Mouse (Mus musculus) adrenal gland, adult (tissue): ENCODE data around the gene Ovol3.
A peak's percentile ranks its signal among the peaks of the same experiment; 100 is the strongest.

ENCODE experiments used
- DNase-seq, 2 experiments: peaks; one replicate each; pipeline ENCODE4 v3.0.0; 2022 to 2023; ENCODE audit warnings: low spot score in 1 of 2; ENCODE audit not compliant: inconsistent age in 2 of 2

Ovol3 gene

DNA sequence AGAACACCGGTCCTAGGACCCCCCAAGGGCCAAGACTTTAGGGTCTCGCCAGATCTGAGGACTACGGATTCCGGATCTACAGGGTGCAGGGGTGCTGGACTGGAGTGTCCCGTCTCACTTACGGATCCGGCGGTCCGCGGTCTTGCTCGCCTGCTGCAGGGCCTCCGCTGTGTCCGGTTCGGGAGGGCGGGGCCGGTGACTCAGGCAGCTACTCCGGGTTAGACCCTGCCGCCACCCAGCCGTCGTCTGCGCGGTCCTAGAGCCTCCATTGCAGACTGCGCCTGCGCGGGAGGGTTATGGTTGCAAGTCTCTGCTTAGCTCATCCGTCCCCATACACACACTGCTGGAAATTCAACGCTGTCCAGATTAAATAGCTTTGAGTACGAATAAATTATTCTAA is 40.6 kb downstream of the Ovol3 start:
- peak; percentile 97 to 98 for DNase-seq

DNA sequence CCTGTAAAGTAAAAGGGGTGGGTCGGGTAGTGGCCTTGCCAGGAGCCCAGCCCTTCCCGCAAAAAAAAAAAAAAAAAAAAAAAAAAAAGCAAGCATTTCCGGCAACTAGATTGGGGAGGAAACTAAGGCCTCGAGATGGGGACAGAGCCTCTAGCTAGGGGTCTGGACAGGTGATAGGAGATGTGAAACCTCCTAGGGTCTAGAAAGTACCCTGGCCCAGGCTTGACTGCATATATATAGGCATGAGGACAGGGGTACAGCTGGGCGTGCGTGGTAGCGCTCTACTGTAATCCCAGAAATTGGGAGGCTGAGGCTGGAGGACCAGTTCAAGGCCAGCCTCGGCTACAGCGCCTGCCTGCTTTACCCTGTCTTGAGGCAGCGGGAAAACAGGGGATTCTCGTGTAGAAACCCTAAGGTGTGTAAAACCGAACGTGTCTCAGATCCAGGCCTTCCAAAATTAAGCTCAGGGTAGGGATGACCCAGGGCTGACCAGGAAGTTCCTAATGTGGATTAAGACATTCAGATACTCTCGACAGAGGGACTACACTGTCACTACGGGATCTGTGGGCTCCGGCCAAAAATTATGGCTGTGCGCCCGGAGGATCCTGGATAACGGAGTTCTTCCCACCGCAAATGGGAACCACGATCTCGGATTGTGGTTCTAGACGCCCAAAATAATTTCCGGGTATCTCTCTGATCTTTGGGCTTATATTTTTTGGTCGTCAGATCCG is 41.3 kb downstream of the Ovol3 start:
- DNase-seq, result peak; percentile 56 to 87

DNA sequence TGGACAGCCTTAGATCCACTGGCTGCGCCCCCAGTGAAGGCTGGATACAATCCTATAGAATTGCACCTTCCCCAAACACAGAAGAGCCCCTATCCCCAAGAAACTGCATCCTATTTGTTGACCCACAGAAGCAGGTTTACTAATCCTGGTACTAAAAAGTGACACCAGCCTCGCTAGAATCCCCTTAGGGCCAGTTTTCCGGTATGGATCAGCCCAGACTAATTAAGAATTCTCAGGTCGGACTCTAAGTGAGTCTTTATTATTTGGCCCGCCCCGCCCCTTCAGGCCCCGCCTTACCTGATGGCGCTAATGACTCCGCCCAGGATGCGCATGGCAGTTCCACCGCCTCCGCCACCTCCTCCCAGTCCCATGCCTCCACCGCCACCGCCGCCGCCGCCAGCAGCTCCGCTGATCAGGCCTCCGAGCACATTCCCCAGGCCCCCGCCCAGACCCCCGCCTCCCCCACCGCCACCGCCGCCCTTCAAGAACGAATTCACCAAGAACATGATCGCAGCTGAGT is 41.9 kb downstream of the Ovol3 start:
- peak; percentile 88 to 94 for DNase-seq

DNA sequence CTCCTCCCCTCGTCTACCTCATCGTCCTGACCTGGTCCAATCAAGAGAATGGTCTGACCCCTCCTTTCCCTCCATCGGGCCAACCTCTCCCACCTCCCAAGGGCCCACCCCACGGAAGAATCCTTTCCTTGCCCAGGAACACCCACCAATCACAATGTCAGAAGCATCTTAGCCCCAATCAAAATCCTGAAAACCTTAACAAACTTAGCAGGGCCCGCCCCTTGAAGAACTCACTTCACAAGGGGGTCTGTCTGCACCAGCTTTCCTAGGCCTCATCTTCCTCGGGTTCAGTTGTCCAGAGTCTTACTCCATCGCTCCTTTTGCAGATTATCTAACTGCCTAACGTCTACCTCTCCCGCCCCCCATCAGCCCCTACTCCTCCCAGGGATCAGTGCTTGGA is 42.5 kb downstream of the Ovol3 start:
- DNase-seq, result no peak

DNA sequence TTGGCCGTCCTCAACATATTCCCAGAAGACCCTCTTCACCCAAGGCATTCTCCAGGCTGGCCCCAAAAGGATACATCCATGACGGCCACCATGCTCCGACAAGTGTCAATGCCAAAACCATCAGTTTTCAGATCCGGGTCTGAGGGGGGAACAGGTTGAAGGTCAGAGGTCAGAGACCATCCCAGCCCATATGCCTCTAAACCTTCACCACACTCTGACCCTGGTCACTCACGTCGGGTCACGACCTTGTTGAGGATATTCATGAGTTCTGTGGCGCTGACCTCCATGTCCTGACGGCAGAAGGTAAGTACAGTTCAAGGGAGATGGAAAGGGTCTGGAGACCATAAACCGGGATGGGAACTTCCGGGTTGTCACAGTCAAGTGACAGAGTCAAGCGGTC is 43.4 kb downstream of the Ovol3 start:
- no peak for DNase-seq

DNA sequence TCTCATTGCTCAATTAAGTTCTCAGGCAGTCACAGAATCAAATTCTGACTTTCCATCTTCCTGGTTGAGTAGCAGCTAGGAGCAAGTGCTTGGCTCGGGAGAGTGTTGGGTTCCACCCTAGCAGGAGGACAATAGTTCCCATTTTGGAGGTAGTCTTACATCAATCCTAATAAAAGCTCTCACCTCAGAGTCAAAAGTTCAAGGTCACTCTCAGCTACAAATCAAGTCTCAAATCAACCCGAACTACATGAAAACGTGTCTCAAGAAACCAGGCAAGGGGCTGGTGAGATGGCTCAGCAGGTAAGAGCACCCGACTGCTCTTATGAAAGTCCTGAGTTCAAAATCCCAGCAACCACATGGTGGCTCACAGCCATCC is 46.4 kb downstream of the Ovol3 start:
- DNase-seq, result no peak

DNA sequence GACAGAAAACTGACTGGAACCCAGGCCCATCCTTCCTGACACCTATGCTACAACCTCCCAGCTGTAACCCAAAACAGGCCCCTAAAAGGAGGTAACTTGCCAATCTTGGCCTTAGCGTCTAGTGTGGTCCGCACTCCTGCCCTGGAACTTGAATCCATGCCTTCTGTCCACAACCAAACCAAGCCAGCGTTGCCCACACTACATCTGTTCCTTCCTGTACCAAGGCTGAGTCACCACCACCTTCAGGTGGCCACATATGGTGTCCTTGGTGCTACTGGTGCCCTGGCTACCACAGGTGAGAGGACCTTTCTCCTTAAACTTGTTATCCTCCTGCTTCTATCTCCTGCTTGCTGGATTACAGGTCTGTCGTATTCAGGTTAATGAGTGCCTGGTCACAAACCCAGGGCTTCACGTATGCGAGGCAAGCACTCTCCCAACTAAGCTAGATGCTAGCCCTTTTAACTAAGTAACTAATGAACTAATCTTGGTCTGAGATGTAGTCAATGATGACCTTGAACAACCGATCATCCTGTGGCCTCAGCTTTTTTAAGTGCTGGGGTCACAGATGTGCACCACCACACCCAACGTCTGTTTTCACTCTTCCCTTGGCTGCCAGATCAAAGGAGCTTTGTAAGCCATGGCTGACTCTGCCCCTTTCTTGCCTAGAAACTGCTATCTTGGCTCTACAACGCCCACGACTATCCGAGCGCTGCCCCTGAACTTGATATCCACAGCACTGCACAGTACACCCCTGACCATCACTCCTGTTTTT is 47.0 kb downstream of the Ovol3 start:
- DNase-seq, result no peak

DNA sequence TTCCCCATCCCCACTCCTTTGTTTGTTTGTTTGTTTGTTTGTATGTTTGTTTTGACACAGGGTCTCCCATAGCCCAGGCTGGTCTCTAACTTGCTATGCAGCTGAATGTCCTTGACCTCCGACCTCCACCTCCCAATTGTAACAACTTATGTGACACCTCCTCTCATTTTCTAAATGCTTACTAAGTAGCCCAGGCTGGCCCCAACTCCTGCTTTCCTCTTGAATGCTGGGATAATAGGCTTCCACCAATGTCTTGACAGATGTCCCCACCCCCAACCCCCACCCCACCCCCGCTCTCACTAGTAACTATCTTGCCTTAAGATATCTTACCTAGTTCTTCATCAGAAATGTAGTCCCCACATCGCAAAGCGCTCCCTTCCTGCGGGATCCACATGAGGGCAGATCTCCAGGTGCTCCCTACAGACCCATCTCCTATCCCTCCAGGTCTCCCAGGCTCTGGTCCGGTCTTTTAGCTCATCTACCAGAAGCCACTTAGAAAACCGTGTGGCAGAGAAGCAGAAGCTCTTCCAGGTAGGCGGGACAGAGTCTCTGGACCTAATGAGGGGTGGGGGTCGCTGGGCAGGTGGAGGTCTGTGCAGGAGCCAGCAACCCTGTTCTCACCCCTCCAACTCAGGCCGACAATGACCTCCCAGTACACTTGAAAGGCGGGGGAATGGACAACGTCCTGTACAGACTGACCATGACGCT is 50.7 kb downstream of the Ovol3 start:
- peak in 1 of 2 experiments; percentile 58 for DNase-seq

DNA sequence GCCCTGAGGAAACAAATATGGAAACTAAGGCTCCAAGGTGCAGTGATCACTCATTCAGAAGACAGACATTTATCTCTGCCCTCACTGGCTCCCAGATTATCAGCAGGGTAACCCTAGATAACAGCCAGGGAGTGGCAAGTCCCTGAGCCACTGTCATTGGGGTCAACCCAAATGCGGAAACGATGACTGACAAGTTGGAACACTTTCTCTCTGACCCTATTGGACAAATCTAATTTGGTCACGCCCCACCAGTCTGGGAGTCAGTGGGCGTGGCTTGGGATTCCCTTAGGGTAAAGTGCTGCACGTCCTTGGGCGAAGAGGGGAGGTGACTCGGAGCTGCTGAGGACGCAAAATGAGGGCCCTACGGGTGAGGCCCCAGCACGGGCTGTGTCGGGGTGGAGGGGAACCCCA is 51.6 kb downstream of the Ovol3 start, which contains the start of gene Cox7a1:
TSS of gene Cox7a1 (plus strand) at position 266 of the 411 bp plus-strand sequence.
- peak; percentile 93 to 98 for DNase-seq
